Mouse (Mus musculus): ENCODE measurements around the gene Rilpl1.
A peak's percentile ranks its signal among the peaks of the same experiment; 100 is the strongest.

Rilpl1 gene

GRCm38 (mm10) chr5:124450051-124450450 lies 81.1 kb downstream of the Rilpl1 start:
- DNase-seq = no peak

- no peak for DNase-seq
These were observed 81.7 kb downstream of the Rilpl1 start for GRCm38 (mm10) chr5:124449494-124449893.

GRCm38 (mm10) chr5:124446301-124446881 lies 84.8 kb downstream of the Rilpl1 start:
- DNase-seq = peak; percentile 64

- DNase-seq = peak; percentile 50
These were observed 85.4 kb downstream of the Rilpl1 start for GRCm38 (mm10) chr5:124445621-124446293.

GRCm38 (mm10) chr5:124444661-124445561 lies 86.3 kb downstream of the Rilpl1 start:
- DNase-seq = peak; percentile 77

GRCm38 (mm10) chr5:124444208-124444607 lies 87.0 kb downstream of the Rilpl1 start:
- no peak for DNase-seq
